Mouse (Mus musculus) liver, embryonic 12.5 days (tissue): ENCODE data around the gene Lasp1. TPM values are rescaled to one million over a fixed set of nuclear protein-coding genes. Genes with fewer than 3 reads are reported as not detected.

Source experiments
- ATAC-seq: fragments of 200-750 bp; cut with Nextera tagmentation; 2 replicates; pipeline ENCODE4 v1.8.0; 2017; ENCODE audit warnings: moderate number of reproducible peaks, mild to moderate bottlenecking, moderate library complexity
- H3K27ac ChIP-seq: fragments of 300-500 bp; sonication (generic); 2 replicates; pipeline ENCODE4 v1.5.1; 2016; ENCODE audit warnings: mild to moderate bottlenecking
- H3K27me3 ChIP-seq: fragments of 300-500 bp; sonication (generic); replicated peaks from 2 replicates; pipeline ENCODE4 v1.6.1; 2016; ENCODE audit warnings: mild to moderate bottlenecking, moderate library complexity
- H3K36me3 ChIP-seq: fragments of 300-500 bp; sonication (generic); 2 replicates; pipeline ENCODE4 v1.6.1; 2016; ENCODE audit warnings: mild to moderate bottlenecking, moderate library complexity
- H3K4me1 ChIP-seq: fragments of 300-500 bp; sonication (generic); 2 replicates; pipeline ENCODE4 v1.6.1; 2016
- H3K4me2 ChIP-seq: fragments of 300-500 bp; sonication (generic); 2 replicates; pipeline ENCODE4 v1.6.1; 2016; ENCODE audit warnings: mild to moderate bottlenecking, moderate library complexity
- H3K4me3 ChIP-seq: fragments of 300-500 bp; sonication (generic); 2 replicates; pipeline ENCODE4 v1.5.1; 2016; ENCODE audit warnings: mild to moderate bottlenecking, moderate library complexity
- H3K9ac ChIP-seq: fragments of 300-500 bp; sonication (generic); 2 replicates; pipeline ENCODE4 v1.6.1; 2016; ENCODE audit warnings: mild to moderate bottlenecking, moderate library complexity
- H3K9me3 ChIP-seq: fragments of 300-500 bp; sonication (generic); replicated peaks from 2 replicates; pipeline ENCODE4 v1.6.1; 2016; ENCODE audit warnings: mild to moderate bottlenecking, moderate library complexity
- WGBS: fragments of 180-500 bp; shearing (Covaris S2); methylation state at CpG from one replicate; pipeline ENCODE4 v1.1.7; 2016; ENCODE audit not compliant: insufficient replicate concordance; 5-methylcytosine and 5-hydroxymethylcytosine counted together
- polyA plus RNA-seq: library from polyadenylated mRNA; unstranded; fragments of >200 nt; fragmentation: Nextera tagmentation; extraction: Ambion mirVana; gene quantifications from 2 replicates; pipeline ENCODE4 v1.2.1, GENCODE M21; 2016

The Lasp1 gene
- polyA plus RNA-seq, 1 experiment from 2014 or later, result 37.6 TPM

- peaks cover 97% of the 10 kb centered on the region for H3K4me1 ChIP-seq
- H3K36me3 ChIP-seq, result peaks cover 59% of the 10 kb centered on the region
- H3K4me2 ChIP-seq, result no peak overlapping the region
- 69% methylated on average over 11 of the region's 11 CpGs for WGBS
- no peak overlapping the region for H3K9ac ChIP-seq
- ATAC-seq, result no peak
- 0 out of 2 replicates have a peak overlapping the region, but pooled peaks have one; percentile 32 for H3K27ac ChIP-seq
- H3K9me3 ChIP-seq, result no peaks in the 10 kb centered on the region
- no peaks in the 10 kb centered on the region for H3K27me3 ChIP-seq
- H3K4me3 ChIP-seq, result no peak overlapping the region
Measured at GRCm38 (mm10) chr11:97815736-97816135, 16.9 kb downstream of the Lasp1 start.

GRCm38 (mm10) chr11:97816176-97816575 is 17.4 kb downstream of the Lasp1 start:
- H3K36me3 ChIP-seq, result peaks cover 58% of the 10 kb centered on the region
- no peaks in the 10 kb centered on the region for H3K27me3 ChIP-seq
- no peak overlapping the region for H3K4me2 ChIP-seq
- WGBS, result 78% methylated on average over 5 of the region's 5 CpGs
- H3K9me3 ChIP-seq, result no peaks in the 10 kb centered on the region
- no peak overlapping the region for H3K4me3 ChIP-seq
- no peak for ATAC-seq
- H3K4me1 ChIP-seq, result peaks cover 97% of the 10 kb centered on the region
- no peak overlapping the region for H3K27ac ChIP-seq
- H3K9ac ChIP-seq, result no peak overlapping the region

GRCm38 (mm10) chr11:97816916-97817315 is 18.1 kb downstream of the Lasp1 start:
- no peaks in the 10 kb centered on the region for H3K9me3 ChIP-seq
- peak overlapping the region; percentile 41; the same call in 1 of the 2 replicates for H3K4me2 ChIP-seq
- H3K4me3 ChIP-seq, result no peak overlapping the region
- peak overlapping the region; percentile 69; the same call in 1 of the 2 replicates for H3K27ac ChIP-seq
- H3K36me3 ChIP-seq, result peaks cover 61% of the 10 kb centered on the region
- 55% methylated on average over 9 of the region's 9 CpGs for WGBS
- no peaks in the 10 kb centered on the region for H3K27me3 ChIP-seq
- no peak overlapping the region for H3K9ac ChIP-seq
- peaks cover 97% of the 10 kb centered on the region for H3K4me1 ChIP-seq
- ATAC-seq, result no peak

- 0 out of 2 replicates have a peak overlapping the region, but pooled peaks have one; percentile 33 for H3K9ac ChIP-seq
- ATAC-seq, result peak; percentile 58; the same call in 1 of the 2 replicates
Measured at GRCm38 (mm10) chr11:97817379-97817778, 18.6 kb downstream of the Lasp1 start.

GRCm38 (mm10) chr11:97818003-97818402 is 19.2 kb downstream of the Lasp1 start:
- 35% methylated on average over 6 of the region's 6 CpGs for WGBS
- peak overlapping the region; percentile 4; the same call in 1 of the 2 replicates for H3K4me2 ChIP-seq
- ATAC-seq, result no peak
- no peaks in the 10 kb centered on the region for H3K27me3 ChIP-seq
- peak overlapping the region; percentile 69; the same call in 1 of the 2 replicates for H3K27ac ChIP-seq
- peaks cover 93% of the 10 kb centered on the region for H3K4me1 ChIP-seq
- H3K9ac ChIP-seq, result peak overlapping the region; percentile 22; the same call in 1 of the 2 replicates
- no peak overlapping the region for H3K4me3 ChIP-seq
- H3K36me3 ChIP-seq, result peaks cover 58% of the 10 kb centered on the region
- no peaks in the 10 kb centered on the region for H3K9me3 ChIP-seq

More at GRCm38 (mm10) chr11:97817379-97817778, 18.6 kb downstream of the Lasp1 start:
- peak overlapping the region; percentile 69 for H3K27ac ChIP-seq
- 6% methylated on average over 5 of the region's 5 CpGs for WGBS
- no peaks in the 10 kb centered on the region for H3K27me3 ChIP-seq
- H3K9me3 ChIP-seq, result no peaks in the 10 kb centered on the region
- peak overlapping the region; percentile 41 for H3K4me2 ChIP-seq
- H3K36me3 ChIP-seq, result peaks cover 61% of the 10 kb centered on the region
- no peak overlapping the region for H3K4me3 ChIP-seq
- peaks cover 94% of the 10 kb centered on the region for H3K4me1 ChIP-seq

- H3K4me2 ChIP-seq, result peak overlapping the region; percentile 4; the same call in 1 of the 2 replicates
- ATAC-seq, result no peak
- H3K27me3 ChIP-seq, result no peaks in the 10 kb centered on the region
- peak overlapping the region; percentile 70 for H3K27ac ChIP-seq
- H3K4me1 ChIP-seq, result peaks cover 91% of the 10 kb centered on the region
- no peak overlapping the region for H3K4me3 ChIP-seq
- no peaks in the 10 kb centered on the region for H3K9me3 ChIP-seq
- 23% methylated on average over 4 of the region's 4 CpGs for WGBS
- H3K36me3 ChIP-seq, result peaks cover 53% of the 10 kb centered on the region
- no peak overlapping the region for H3K9ac ChIP-seq
Measured at GRCm38 (mm10) chr11:97818571-97818970, 19.8 kb downstream of the Lasp1 start.

GRCm38 (mm10) chr11:97819102-97819501 is 20.3 kb downstream of the Lasp1 start:
- H3K36me3 ChIP-seq, result peaks cover 49% of the 10 kb centered on the region
- ATAC-seq, result no peak
- no peak overlapping the region for H3K4me2 ChIP-seq
- H3K4me3 ChIP-seq, result no peak overlapping the region
- peak overlapping the region; percentile 70 for H3K27ac ChIP-seq
- no peaks in the 10 kb centered on the region for H3K9me3 ChIP-seq
- WGBS, result 58% methylated on average over 4 of the region's 4 CpGs
- peaks cover 90% of the 10 kb centered on the region for H3K4me1 ChIP-seq
- no peaks in the 10 kb centered on the region for H3K27me3 ChIP-seq
- H3K9ac ChIP-seq, result no peak overlapping the region

GRCm38 (mm10) chr11:97819923-97820322 is 21.1 kb downstream of the Lasp1 start:
- H3K4me1 ChIP-seq, result peaks cover 92% of the 10 kb centered on the region
- no peak overlapping the region for H3K4me3 ChIP-seq
- peaks cover 50% of the 10 kb centered on the region for H3K36me3 ChIP-seq
- 67% methylated on average over 5 of the region's 5 CpGs for WGBS
- H3K9me3 ChIP-seq, result no peaks in the 10 kb centered on the region
- no peak for ATAC-seq
- H3K9ac ChIP-seq, result no peak overlapping the region
- H3K27me3 ChIP-seq, result no peaks in the 10 kb centered on the region
- peak overlapping the region; percentile 68; the same call in 1 of the 2 replicates for H3K27ac ChIP-seq
- H3K4me2 ChIP-seq, result no peak overlapping the region

- H3K4me1 ChIP-seq, result peaks cover 91% of the 10 kb centered on the region
- ATAC-seq, result peak; percentile 59; the same call in 1 of the 2 replicates
- peak overlapping the region; percentile 68 for H3K27ac ChIP-seq
- H3K9me3 ChIP-seq, result no peaks in the 10 kb centered on the region
- H3K4me3 ChIP-seq, result no peak overlapping the region
- H3K4me2 ChIP-seq, result no peak overlapping the region
- 39% methylated on average over 4 of the region's 4 CpGs for WGBS
- no peaks in the 10 kb centered on the region for H3K27me3 ChIP-seq
- H3K36me3 ChIP-seq, result peaks cover 52% of the 10 kb centered on the region
- H3K9ac ChIP-seq, result no peak overlapping the region
Measured at GRCm38 (mm10) chr11:97820840-97821239, 22.0 kb downstream of the Lasp1 start.

- Histone ChIP-seq H3K4me1 (peaks cover 91% of the 10 kb centered on the region), H3K9ac (no peak overlapping the region)
- no peak for ATAC-seq
Measured at GRCm38 (mm10) chr11:97821401-97822064, 22.7 kb downstream of the Lasp1 start.

GRCm38 (mm10) chr11:97822840-97823603 is 24.2 kb downstream of the Lasp1 start:
- no peak overlapping the region for H3K4me2 ChIP-seq
- H3K4me1 ChIP-seq, result peaks cover 83% of the 10 kb centered on the region
- no peak for ATAC-seq

More at GRCm38 (mm10) chr11:97821401-97822064, 22.7 kb downstream of the Lasp1 start:
- H3K27ac ChIP-seq, result peak overlapping the region; percentile 41; the same call in 1 of the 2 replicates
- H3K4me2 ChIP-seq, result no peak overlapping the region
- WGBS, result 79% methylated on average over 8 of the region's 8 CpGs
- no peaks in the 10 kb centered on the region for H3K9me3 ChIP-seq
- H3K27me3 ChIP-seq, result no peaks in the 10 kb centered on the region
- no peak overlapping the region for H3K4me3 ChIP-seq
- H3K36me3 ChIP-seq, result peaks cover 51% of the 10 kb centered on the region

GRCm38 (mm10) chr11:97824168-97824567 is 25.4 kb downstream of the Lasp1 start:
- H3K36me3 ChIP-seq, result peaks cover 48% of the 10 kb centered on the region
- ATAC-seq, result no peak
- H3K4me3 ChIP-seq, result no peak overlapping the region
- H3K4me2 ChIP-seq, result no peak overlapping the region
- H3K4me1 ChIP-seq, result peaks cover 71% of the 10 kb centered on the region
- no peak overlapping the region for H3K9ac ChIP-seq
- H3K9me3 ChIP-seq, result no peaks in the 10 kb centered on the region
- H3K27me3 ChIP-seq, result no peaks in the 10 kb centered on the region
- WGBS, result 87% methylated on average over 11 of the region's 11 CpGs
- H3K27ac ChIP-seq, result no peak overlapping the region

More at GRCm38 (mm10) chr11:97822840-97823603, 24.2 kb downstream of the Lasp1 start:
- Histone ChIP-seq H3K9me3 (no peaks in the 10 kb centered on the region), H3K36me3 (peaks cover 57% of the 10 kb centered on the region), H3K27ac (peak overlapping the region; percentile 49; the same call in 1 of the 2 replicates), H3K27me3 (no peaks in the 10 kb centered on the region), H3K4me3 (no peak overlapping the region), H3K9ac (no peak overlapping the region)
- 77% methylated on average over 20 of the region's 20 CpGs for WGBS
